ENCODE assay signal across 13 mouse cellular contexts in the genomic region with DNA sequence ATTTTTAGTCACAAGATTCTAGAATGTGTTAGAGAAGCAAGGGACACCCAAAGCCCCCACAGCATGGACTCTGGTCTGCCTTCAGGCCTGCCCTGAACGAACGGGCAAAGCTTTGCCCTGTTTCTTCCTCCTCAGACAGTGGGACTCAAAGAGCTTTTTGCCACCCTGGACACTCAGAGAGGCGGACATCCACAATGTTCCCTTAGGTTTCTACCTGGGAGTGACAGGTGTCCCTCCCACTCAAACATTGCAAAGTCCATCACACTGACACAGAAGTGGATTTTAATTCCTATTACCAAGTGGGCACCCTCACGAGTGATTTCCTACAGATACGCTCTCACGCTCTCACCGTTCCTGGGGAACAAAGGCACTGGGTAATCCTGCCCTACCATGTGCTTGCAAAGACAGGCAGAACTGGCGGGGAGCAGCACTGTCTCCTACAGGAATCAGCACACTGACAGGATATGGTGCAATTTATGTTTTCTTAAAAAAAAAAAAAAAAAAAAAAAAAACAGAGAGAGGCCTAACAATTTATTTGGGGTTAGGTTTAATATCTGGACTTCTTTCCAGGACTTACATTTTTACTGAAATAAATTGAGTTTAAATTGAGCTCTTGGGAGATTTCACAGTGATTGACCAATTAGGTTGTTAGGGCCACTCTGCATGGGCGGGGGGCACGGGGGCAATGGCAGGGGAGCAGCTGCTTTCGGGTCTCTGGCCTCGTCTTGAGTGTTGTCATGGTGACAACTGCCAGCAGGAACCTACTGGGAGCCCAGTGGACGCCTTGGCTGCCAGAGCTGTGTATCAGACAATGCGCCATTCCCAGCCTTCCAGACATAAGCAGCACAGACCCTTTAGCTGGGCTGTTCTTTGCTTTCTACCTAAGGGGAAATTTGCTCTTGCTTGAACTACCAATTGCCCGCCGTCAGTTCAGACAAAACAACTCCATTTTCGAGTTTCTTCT.
DNase-seq lines count a peak whose midpoint lies in the region; ATAC-seq lines count a peak whose summit lies in the region.
"Had no signal": no experiment of that assay in that cellular context is flagged by ENCODE, and none has a peak within 500 bp of the region (broad histone marks: within the 10 kb centered on the region; RNA-seq: fewer than 3 reads in every experiment).

No protein-coding gene starts in this region.

- ATAC-seq in hindbrain, embryonic 11.5 days (ENCODE audit: low FRiP score), result peak; percentile 93
- ATAC-seq in midbrain, embryonic 15.5 days (replicated peaks), result peak; percentile 94
- ATAC-seq in liver, embryonic 12.5 days, result no peak

- no peaks in the 10 kb centered on the region for H3K27me3 ChIP-seq in hindbrain, embryonic 11.5 days (ENCODE audit: control insufficient read depth, insufficient read depth, low read length)
- H3K27me3 ChIP-seq in midbrain, embryonic 15.5 days (replicated peaks), result no peaks in the 10 kb centered on the region
- no peaks in the 10 kb centered on the region for H3K27me3 ChIP-seq in liver, embryonic 12.5 days (replicated peaks)
- H3K27me3 ChIP-seq: heart, embryonic 15.5 days had no signal

- H3K4me3 ChIP-seq in hindbrain, embryonic 11.5 days (ENCODE audit: low read depth, low read length), result no peak overlapping the region
- no peak overlapping the region for H3K4me3 ChIP-seq in midbrain, embryonic 15.5 days
- no peak overlapping the region for H3K4me3 ChIP-seq in liver, embryonic 12.5 days
- H3K4me3 ChIP-seq: gastrocnemius, adult 2 months; heart, embryonic 15.5 days had no signal

- peak; percentile 23 for DNase-seq in ZHBTc4 (ENCODE audit: low read depth, low spot score)
- peak; percentile 34 for DNase-seq in embryo, embryonic 9.5 days (ENCODE audit: extremely low spot score)
- peak; percentile 78 for DNase-seq in hindbrain, embryonic 11.5 days (ENCODE audit: low spot score)
- no peak for DNase-seq in layer of hippocampus, adult 9-10 months (ENCODE audit: low spot score)
- DNase-seq in adipocyte (ENCODE audit: low spot score), result no peak
- DNase-seq in urinary bladder, postnatal 10 days (ENCODE audit: low spot score), result no peak
- DNase-seq: adrenal gland, postnatal 10 days; cerebellum, adult 9-10 months; gastrocnemius, adult 2 months; kidney, adult 18-20 months had no signal

- no peaks in the 10 kb centered on the region for H3K36me3 ChIP-seq in hindbrain, embryonic 11.5 days (ENCODE audit: control insufficient read depth, insufficient read depth, low read length)
- H3K36me3 ChIP-seq in midbrain, embryonic 15.5 days (replicated peaks), result no peaks in the 10 kb centered on the region
- no peaks in the 10 kb centered on the region for H3K36me3 ChIP-seq in liver, embryonic 12.5 days
- H3K36me3 ChIP-seq: heart, embryonic 15.5 days had no signal

- peak overlapping the region; percentile 70 for H3K27ac ChIP-seq in hindbrain, embryonic 11.5 days (ENCODE audit: low read depth, low read length)
- peak overlapping the region; percentile 71 for H3K27ac ChIP-seq in midbrain, embryonic 15.5 days
- no peak overlapping the region for H3K27ac ChIP-seq in liver, embryonic 12.5 days
- H3K27ac ChIP-seq: gastrocnemius, adult 2 months; heart, embryonic 15.5 days had no signal

- WGBS in hindbrain, embryonic 11.5 days, result 39% methylated on average over 17 of the region's 17 CpGs
- WGBS in midbrain, embryonic 15.5 days, result 16% methylated on average over 17 of the region's 17 CpGs
- WGBS in liver, embryonic 12.5 days (ENCODE audit: insufficient replicate concordance), result 72% methylated on average over 17 of the region's 17 CpGs

- H3K9me3 ChIP-seq in hindbrain, embryonic 11.5 days (ENCODE audit: control insufficient read depth, low read length), result no peaks in the 10 kb centered on the region
- H3K9me3 ChIP-seq in midbrain, embryonic 15.5 days, result no peaks in the 10 kb centered on the region
- H3K9me3 ChIP-seq in liver, embryonic 12.5 days (replicated peaks), result peaks cover 16% of the 10 kb centered on the region
- H3K9me3 ChIP-seq: heart, embryonic 15.5 days had no signal

- 0 out of 2 replicates have a peak overlapping the region, but pooled peaks have one; percentile 8 for H3K9ac ChIP-seq in hindbrain, embryonic 11.5 days (ENCODE audit: low read depth, low read length)
- no peak overlapping the region for H3K9ac ChIP-seq in midbrain, embryonic 15.5 days
- no peak overlapping the region for H3K9ac ChIP-seq in liver, embryonic 12.5 days
- H3K9ac ChIP-seq: heart, embryonic 15.5 days had no signal

- 0 out of 2 replicates have a peak, but pooled peaks cover 3% of the 10 kb centered on the region for H3K4me1 ChIP-seq in hindbrain, embryonic 11.5 days (replicated peaks; ENCODE audit: control insufficient read depth, insufficient read depth, low read length)
- H3K4me1 ChIP-seq in midbrain, embryonic 15.5 days, result peaks cover 16% of the 10 kb centered on the region
- H3K4me1 ChIP-seq in liver, embryonic 12.5 days, result no peaks in the 10 kb centered on the region
- H3K4me1 ChIP-seq: heart, embryonic 15.5 days had no signal

- no peak overlapping the region for H3K4me2 ChIP-seq in hindbrain, embryonic 11.5 days (replicated peaks; ENCODE audit: low read depth, low read length)
- H3K4me2 ChIP-seq in midbrain, embryonic 15.5 days, result no peak overlapping the region
- no peak overlapping the region for H3K4me2 ChIP-seq in liver, embryonic 12.5 days
- H3K4me2 ChIP-seq: heart, embryonic 15.5 days had no signal

Comparison
In these comparisons a context has a peak if more than half of its experiments do, and no peak if none do; other contexts are left out.
1. DNase-seq: peak in ZHBTc4 (single experiment), embryo, embryonic 9.5 days (single experiment) and hindbrain, embryonic 11.5 days (single experiment); none in layer of hippocampus, adult 9-10 months (single experiment), adipocyte (single experiment) and urinary bladder, postnatal 10 days (single experiment).